Mouse (Mus musculus) G1E (cell line): ENCODE measurements around the gene Snrpa. TPM values are rescaled to one million over a fixed set of nuclear protein-coding genes. Genes with fewer than 3 reads are reported as not detected.

Experiments
- ATAC-seq: 2 replicates; pipeline ENCODE4 v1.8.0; 2016; ENCODE audit warnings: mild to moderate bottlenecking; ENCODE audit not compliant: insufficient number of reproducible peaks, poor library complexity, low FRiP score, severe bottlenecking; ENCODE audit errors: extremely low read depth
- DNase-seq: peaks from one replicate; pipeline ENCODE4 v3.0.0; 2012; ENCODE audit warnings: low spot score
- H3K27me3 ChIP-seq: 2 replicates; pipeline ENCODE4 v1.6.1; 2012; ENCODE audit warnings: mild to moderate bottlenecking, low read length, inconsistent platforms; ENCODE audit not compliant: insufficient read depth
- H3K36me3 ChIP-seq: replicated peaks from 2 replicates; pipeline ENCODE3; 2012; ENCODE audit warnings: mild to moderate bottlenecking, inconsistent platforms
- H3K4me1 ChIP-seq: 2 replicates; pipeline ENCODE4 v1.6.1; 2012; ENCODE audit warnings: low read depth, low read length, inconsistent platforms, mixed read lengths; ENCODE audit not compliant: insufficient read depth
- H3K4me3 ChIP-seq: 2 replicates; pipeline ENCODE4 v1.5.1; 2012; ENCODE audit warnings: low read depth, mild to moderate bottlenecking, inconsistent platforms, low read length, moderate library complexity, mixed read lengths
- H3K9me3 ChIP-seq: replicated peaks from 2 replicates; pipeline ENCODE4 v1.6.1; 2012; ENCODE audit warnings: inconsistent platforms
- CTCF ChIP-seq: IDR thresholded peaks from 2 replicates; pipeline ENCODE4 v1.5.1; 2012; ENCODE audit warnings: low read depth, low read length, inconsistent platforms, mixed read lengths
- GATA1 ChIP-seq: IDR thresholded peaks from 2 replicates; pipeline ENCODE4 v1.6.1; 2012; ENCODE audit warnings: borderline replicate concordance, low read length, inconsistent platforms, mixed read lengths
- GATA2 ChIP-seq: IDR thresholded peaks from 2 replicates; pipeline ENCODE4 v1.6.1; 2012; ENCODE audit warnings: low read depth, low read length, inconsistent platforms, borderline replicate concordance
- POLR2AphosphoS5 ChIP-seq: IDR thresholded peaks from 2 replicates; pipeline ENCODE4 v1.6.1; 2012; ENCODE audit warnings: low read depth, low read length, inconsistent platforms; ENCODE audit not compliant: insufficient replicate concordance
- TAL1 ChIP-seq: conservative IDR thresholded peaks from 2 replicates; pipeline ENCODE4 v1.6.1; 2012; ENCODE audit warnings: low read depth, low read length, inconsistent platforms, mixed read lengths
- polyA plus RNA-seq: library from polyadenylated mRNA; stranded (reverse); fragments of >175 nt; gene quantifications from 2 replicates; pipeline ENCODE4 v1.2.3, GENCODE M21; 2012
- total RNA-seq, 2 experiments: library from RNA; stranded (forward) in 1 of 2; stranded (reverse) in 1 of 2; fragments of 200-1000 nt in 1 of 2; fragments of >200 nt in 1 of 2; fragmentation: Nextera tagmentation in 1 of 2; gene quantifications; 2 replicates each; pipeline ENCODE4 v1.2.3; 2014 to 2017

Gene Snrpa
- total and polyA plus RNA-seq, 3 experiments, result 96.6 to 608 (median 249) TPM

GRCm38 (mm10) chr7:27227276-27227675 is 31.2 kb upstream of the Snrpa start:
- Histone ChIP-seq H3K9me3 (no peaks in the 10 kb centered on the region), H3K27me3 (no peaks in the 10 kb centered on the region), H3K4me3 (peak overlapping the region; percentile 89; the same call in 1 of the 2 replicates), H3K36me3 (peaks cover 42% of the 10 kb centered on the region), H3K4me1 (peaks cover 71% of the 10 kb centered on the region)
- DNase-seq (no peak), ATAC-seq (no peak)
- no peak for TF ChIP-seq GATA1
- TF ChIP-seq TAL1, result no peak
- TF ChIP-seq CTCF, result no peak
- no peak for TF ChIP-seq POLR2AphosphoS5
- no peak for TF ChIP-seq GATA2

GRCm38 (mm10) chr7:27224877-27225575 is 29.0 kb upstream of the Snrpa start:
- H3K9me3 ChIP-seq, result no peaks in the 10 kb centered on the region
- H3K4me1 ChIP-seq, result peaks cover 68% of the 10 kb centered on the region
- ATAC-seq, result no peak
- peaks cover 58% of the 10 kb centered on the region for H3K36me3 ChIP-seq
- H3K27me3 ChIP-seq, result no peaks in the 10 kb centered on the region
- DNase-seq, result no peak
- peak overlapping the region; percentile 52; the same call in 1 of the 2 replicates for H3K4me3 ChIP-seq
- TF ChIP-seq GATA2 (no peak), CTCF (no peak), POLR2AphosphoS5 (no peak), GATA1 (no peak), TAL1 (no peak)

DNA sequence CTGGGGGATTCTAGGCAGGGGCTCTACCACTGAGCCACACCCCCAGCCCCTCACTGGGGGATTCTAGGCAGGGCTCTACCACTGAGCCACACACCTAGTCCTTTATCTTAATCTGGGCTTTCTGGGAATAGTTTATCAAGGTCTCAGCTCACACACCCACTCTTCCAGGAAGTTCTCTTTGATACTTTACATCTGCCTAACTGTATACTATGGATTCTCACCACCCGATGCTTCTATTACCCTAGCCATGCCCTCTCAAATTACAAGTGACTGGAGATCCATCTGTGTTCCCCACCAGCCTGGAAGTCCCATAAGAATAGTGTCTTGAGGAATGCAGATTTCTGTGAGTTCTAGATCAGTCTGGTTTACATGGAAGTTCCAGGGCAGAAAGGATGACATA is 26.5 kb upstream of the Snrpa start:
- H3K9me3 ChIP-seq, result no peaks in the 10 kb centered on the region
- peaks cover 78% of the 10 kb centered on the region for H3K36me3 ChIP-seq
- DNase-seq, result no peak
- H3K4me3 ChIP-seq, result no peak overlapping the region
- TF ChIP-seq GATA2 (no peak), POLR2AphosphoS5 (no peak), CTCF (no peak), TAL1 (no peak), GATA1 (no peak)
- no peaks in the 10 kb centered on the region for H3K27me3 ChIP-seq
- H3K4me1 ChIP-seq, result peaks cover 54% of the 10 kb centered on the region
- ATAC-seq, result no peak

DNA sequence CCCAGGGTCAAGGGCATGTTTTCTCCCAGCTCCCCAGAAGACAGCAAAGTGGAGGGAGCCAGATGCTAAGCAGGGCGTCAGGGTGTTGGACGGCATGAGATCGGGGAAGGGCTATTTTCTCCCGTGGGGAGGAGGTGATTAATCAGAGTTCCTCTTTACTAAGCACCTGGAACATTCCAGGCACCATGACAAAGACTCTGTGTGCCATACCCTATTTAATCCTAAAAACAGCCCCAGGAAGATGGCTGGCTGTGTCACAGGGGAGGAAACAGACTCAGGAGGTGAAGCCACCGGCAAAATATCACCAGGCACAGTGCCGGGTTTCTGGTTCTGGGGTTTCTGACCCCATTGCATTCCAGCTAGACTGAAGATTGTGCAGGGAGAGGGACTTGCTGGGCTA is 25.9 kb upstream of the Snrpa start:
- no peaks in the 10 kb centered on the region for H3K9me3 ChIP-seq
- H3K4me3 ChIP-seq, result no peak overlapping the region
- DNase-seq (no peak), ATAC-seq (no peak)
- H3K27me3 ChIP-seq, result no peaks in the 10 kb centered on the region
- TF ChIP-seq GATA2, result no peak
- peaks cover 48% of the 10 kb centered on the region for H3K4me1 ChIP-seq
- H3K36me3 ChIP-seq, result peaks cover 81% of the 10 kb centered on the region

GRCm38 (mm10) chr7:27219937-27220336 is 23.9 kb upstream of the Snrpa start:
- DNase-seq (no peak), ATAC-seq (no peak)
- Histone ChIP-seq H3K4me3 (no peak overlapping the region), H3K4me1 (peaks cover 29% of the 10 kb centered on the region), H3K9me3 (no peaks in the 10 kb centered on the region), H3K27me3 (no peaks in the 10 kb centered on the region), H3K36me3 (peaks cover 84% of the 10 kb centered on the region)
- TF ChIP-seq TAL1 (no peak), POLR2AphosphoS5 (no peak), GATA1 (no peak)

DNA sequence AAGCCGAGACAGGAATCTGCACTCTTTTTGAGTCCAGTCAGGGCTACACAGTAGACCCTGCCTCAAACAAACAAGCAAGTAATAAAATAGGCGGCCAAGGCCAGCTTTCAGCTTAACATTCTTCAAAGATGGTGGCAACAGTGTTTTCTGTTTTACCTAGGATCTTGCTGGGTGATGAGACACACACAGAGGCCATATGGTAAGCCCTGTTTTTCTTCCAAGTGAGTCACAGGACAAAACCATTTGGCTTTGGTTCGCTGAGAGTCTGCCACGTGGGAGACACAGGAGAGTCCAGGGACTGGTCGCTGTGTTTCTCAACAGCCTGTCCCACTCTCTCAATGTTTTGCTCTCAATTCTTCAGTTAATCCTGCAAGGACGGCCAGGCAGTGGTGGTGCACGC is 22.5 kb upstream of the Snrpa start:
- Histone ChIP-seq H3K4me3 (no peak overlapping the region), H3K36me3 (peaks cover 80% of the 10 kb centered on the region), H3K9me3 (no peaks in the 10 kb centered on the region), H3K27me3 (no peaks in the 10 kb centered on the region), H3K4me1 (peaks cover 16% of the 10 kb centered on the region)
- no peak for TF ChIP-seq TAL1
- TF ChIP-seq GATA2, result no peak
- DNase-seq, result no peak
- no peak for ATAC-seq

DNA sequence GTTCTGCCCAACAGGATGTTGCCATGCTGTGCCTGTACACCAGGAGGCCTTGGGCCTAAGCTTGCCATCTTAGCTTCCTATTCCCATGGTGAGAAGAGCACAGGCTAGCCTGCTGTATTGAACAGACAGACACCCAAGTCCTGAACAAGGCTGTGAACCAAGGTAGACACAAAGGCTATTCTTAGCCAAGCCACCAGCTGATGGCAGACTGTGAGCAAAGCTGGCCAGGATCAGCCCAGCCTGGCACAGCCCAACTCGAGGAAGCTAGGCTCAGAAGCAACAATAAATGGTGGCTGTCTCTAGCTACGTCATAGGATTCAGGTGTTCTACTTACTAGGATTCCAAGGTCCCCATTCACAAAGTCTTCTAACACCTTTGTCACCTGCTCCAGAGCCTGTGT is 16.6 kb upstream of the Snrpa start:
- Histone ChIP-seq H3K4me1 (no peaks in the 10 kb centered on the region), H3K36me3 (peaks cover 91% of the 10 kb centered on the region), H3K9me3 (no peaks in the 10 kb centered on the region), H3K27me3 (no peaks in the 10 kb centered on the region), H3K4me3 (no peak overlapping the region)
- no peak for DNase-seq
- no peak for TF ChIP-seq CTCF
- TF ChIP-seq GATA1, result no peak
- no peak for TF ChIP-seq POLR2AphosphoS5
- TF ChIP-seq GATA2, result no peak
- no peak for TF ChIP-seq TAL1
- no peak for ATAC-seq
